Mouse (Mus musculus) stomach, embryonic 15.5 days (tissue): Measurements from ENCODE around the gene Rnf19b. TPM values are rescaled to one million over a fixed set of nuclear protein-coding genes. Genes with fewer than 3 reads are reported as not detected.
A peak's percentile ranks its signal among the peaks of the same experiment; 100 is the strongest.

Experiments used
- ATAC-seq: fragments of 200-750 bp; cut with Nextera tagmentation; 2 replicates; pipeline ENCODE4 v1.8.0; 2017; ENCODE audit warnings: low read depth, moderate number of reproducible peaks, moderate TSS enrichment; ENCODE audit not compliant: insufficient read depth, low FRiP score
- H3K27ac ChIP-seq: fragments of 300-500 bp; sonication (generic); 2 replicates; pipeline ENCODE4 v1.5.1; 2015; ENCODE audit warnings: mild to moderate bottlenecking, inconsistent platforms
- H3K27me3 ChIP-seq: fragments of 300-500 bp; sonication (generic); replicated peaks from 2 replicates; pipeline ENCODE4 v1.6.1; 2015; ENCODE audit warnings: inconsistent platforms
- H3K36me3 ChIP-seq: fragments of 300-500 bp; sonication (generic); 2 replicates; pipeline ENCODE4 v1.6.1; 2015; ENCODE audit warnings: inconsistent platforms
- H3K4me1 ChIP-seq: fragments of 300-500 bp; sonication (generic); 2 replicates; pipeline ENCODE4 v1.6.1; 2015; ENCODE audit warnings: inconsistent platforms
- H3K4me2 ChIP-seq: fragments of 300-500 bp; sonication (generic); 2 replicates; pipeline ENCODE4 v1.6.1; 2015; ENCODE audit warnings: mild to moderate bottlenecking, inconsistent platforms
- H3K4me3 ChIP-seq: fragments of 300-500 bp; sonication (generic); replicated peaks from 2 replicates; pipeline ENCODE4 v1.5.1; 2015; ENCODE audit warnings: inconsistent platforms
- H3K9ac ChIP-seq: fragments of 300-500 bp; sonication (generic); 2 replicates; pipeline ENCODE4 v1.6.1; 2015; ENCODE audit warnings: inconsistent platforms
- H3K9me3 ChIP-seq: fragments of 300-500 bp; sonication (generic); 2 replicates; pipeline ENCODE4 v1.6.1; 2016; ENCODE audit warnings: inconsistent platforms
- WGBS: fragments of 180-500 bp; shearing (Covaris S2); methylation state at CpG from one replicate; pipeline ENCODE4 v1.1.7; 2015; 5-methylcytosine and 5-hydroxymethylcytosine counted together
- polyA plus RNA-seq: library from polyadenylated mRNA; unstranded; fragments of >200 nt; fragmentation: Nextera tagmentation; extraction: Ambion mirVana; gene quantifications from 2 replicates; pipeline ENCODE4 v1.2.1, GENCODE M21; 2015

Gene Rnf19b
- polyA plus RNA-seq, 1 experiment from 2014 or later: 7.6 TPM

DNA sequence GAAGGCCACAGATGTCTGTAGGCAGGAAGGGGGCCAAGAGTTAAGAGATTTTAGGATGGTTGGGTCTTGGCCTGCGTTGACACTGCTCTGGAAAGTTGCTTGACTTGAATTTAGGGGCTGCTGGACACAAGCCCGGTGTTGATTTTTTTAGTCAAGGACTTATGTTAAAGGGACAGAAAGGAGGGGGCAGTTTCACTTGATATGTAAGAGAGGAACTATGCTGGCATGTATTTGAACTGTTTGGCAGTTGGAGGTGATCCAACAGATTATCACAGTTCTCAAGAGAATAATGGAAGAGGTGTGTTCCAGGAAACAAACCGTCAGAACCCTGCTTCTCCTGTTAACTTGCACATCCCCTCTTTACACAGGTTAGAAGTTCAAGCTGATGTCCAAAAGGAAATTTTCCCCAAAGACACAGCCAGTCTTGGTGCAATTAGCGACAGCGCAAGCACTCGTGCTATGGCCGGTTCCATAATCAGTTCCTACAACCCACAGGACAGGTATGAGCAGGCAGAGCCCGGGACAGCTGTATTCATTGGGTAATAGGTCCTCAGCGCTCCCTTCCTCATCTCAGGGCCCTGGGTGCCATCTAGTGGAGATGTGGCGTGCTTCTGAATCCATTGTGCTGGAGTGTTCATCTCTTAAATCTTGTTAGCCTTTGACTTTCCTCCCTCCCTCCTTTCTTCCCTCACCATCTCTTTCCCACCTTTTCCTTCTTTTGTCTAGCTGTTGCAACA lies 24.5 kb downstream of the Rnf19b start:
- Histone ChIP-seq H3K9me3 (no peaks in the 10 kb centered on the region), H3K36me3 (peaks cover 26% of the 10 kb centered on the region), H3K9ac (no peak overlapping the region), H3K27me3 (no peaks in the 10 kb centered on the region), H3K4me1 (no peaks in the 10 kb centered on the region), H3K4me2 (peak overlapping the region; percentile 20; the same call in 1 of the 2 replicates), H3K27ac (peak overlapping the region; percentile 62; the same call in 1 of the 2 replicates), H3K4me3 (no peak overlapping the region)
- 41% methylated on average over 10 of the region's 10 CpGs for WGBS
- peak; percentile 85 for ATAC-seq

DNA sequence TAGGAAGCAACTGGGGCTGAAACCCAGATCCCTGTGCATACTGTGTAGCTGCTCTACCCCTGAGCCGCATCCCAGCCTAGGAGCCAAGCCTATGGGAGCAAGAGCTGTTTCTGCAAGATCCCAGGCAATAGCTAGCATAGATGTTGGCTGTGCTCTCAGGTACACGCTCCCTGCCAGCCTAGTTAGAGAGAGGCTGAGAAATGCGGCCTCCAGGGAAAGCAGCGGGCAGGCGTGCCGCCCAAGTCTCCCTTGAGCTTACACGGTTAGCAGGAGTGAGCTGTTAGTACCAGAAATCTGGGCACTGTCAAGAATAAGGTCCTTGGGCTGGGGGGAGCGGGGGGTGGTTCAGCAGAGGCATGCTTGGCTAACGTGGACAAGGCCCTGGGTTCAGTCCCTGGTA lies 26.8 kb downstream of the Rnf19b start:
- Histone ChIP-seq H3K9ac (no peak overlapping the region), H3K9me3 (no peaks in the 10 kb centered on the region), H3K36me3 (peaks cover 9% of the 10 kb centered on the region; the same call in 1 of the 2 replicates), H3K4me3 (no peak overlapping the region), H3K4me1 (no peaks in the 10 kb centered on the region), H3K27me3 (no peaks in the 10 kb centered on the region), H3K27ac (no peak overlapping the region), H3K4me2 (no peak overlapping the region)
- ATAC-seq: no peak
- WGBS: 89% methylated on average over 9 of the region's 9 CpGs

DNA sequence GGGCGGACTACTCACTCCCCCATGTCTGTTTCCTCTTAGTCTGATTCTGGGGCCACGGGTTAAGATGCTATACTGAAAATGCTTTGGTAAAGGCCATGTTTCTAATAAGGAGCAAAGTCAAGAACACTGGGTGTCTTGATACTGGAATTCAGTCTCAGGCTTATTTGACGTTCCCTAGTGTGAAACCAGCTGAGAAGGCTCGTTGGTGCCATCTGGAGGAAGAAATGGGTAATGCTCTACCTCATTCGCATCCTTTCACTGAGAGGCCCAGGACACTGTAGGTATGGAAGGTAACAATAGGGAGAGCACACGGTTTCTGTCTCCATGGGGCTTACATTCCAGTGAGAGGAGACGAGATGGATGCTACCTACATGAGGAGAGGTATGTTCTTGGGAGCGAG lies 28.0 kb downstream of the Rnf19b start:
- WGBS: 32% methylated on average over 8 of the region's 8 CpGs
- ATAC-seq: no peak

DNA sequence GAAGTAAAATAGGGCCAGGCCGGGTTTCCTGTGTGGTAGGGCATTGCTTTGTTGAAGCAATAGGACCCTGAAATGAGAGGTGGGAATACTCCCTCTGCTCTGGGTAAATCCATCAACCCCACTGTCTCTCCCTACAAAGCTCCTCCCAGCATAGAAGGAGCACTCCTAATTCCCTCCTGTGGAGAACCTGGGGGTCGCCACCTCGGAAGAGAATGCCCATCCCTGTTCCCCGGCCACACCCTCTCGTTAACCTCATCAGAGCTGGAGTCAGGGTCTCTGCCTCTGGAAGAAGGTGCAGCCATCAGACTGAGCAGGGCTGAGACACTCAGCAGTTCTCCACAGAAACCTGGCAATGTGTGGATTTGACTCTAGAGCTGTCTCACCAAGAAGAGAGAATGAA lies 29.8 kb downstream of the Rnf19b start:
- WGBS: 45% methylated on average over 5 of the region's 5 CpGs
- Histone ChIP-seq H3K36me3 (peaks cover 5% of the 10 kb centered on the region; the same call in 1 of the 2 replicates), H3K9ac (no peak overlapping the region), H3K27ac (no peak overlapping the region), H3K9me3 (no peaks in the 10 kb centered on the region), H3K4me3 (no peak overlapping the region), H3K27me3 (no peaks in the 10 kb centered on the region), H3K4me2 (no peak overlapping the region), H3K4me1 (no peaks in the 10 kb centered on the region)
- ATAC-seq: no peak

More for the DNA sequence above, 28.0 kb downstream of the Rnf19b start:
- H3K9me3 ChIP-seq: no peaks in the 10 kb centered on the region
- peaks cover 5% of the 10 kb centered on the region; the same call in 1 of the 2 replicates for H3K36me3 ChIP-seq
- H3K4me1 ChIP-seq: no peaks in the 10 kb centered on the region
- H3K27ac ChIP-seq: no peak overlapping the region
- no peak overlapping the region for H3K4me2 ChIP-seq
- no peaks in the 10 kb centered on the region for H3K27me3 ChIP-seq
- no peak overlapping the region for H3K9ac ChIP-seq
- no peak overlapping the region for H3K4me3 ChIP-seq

DNA sequence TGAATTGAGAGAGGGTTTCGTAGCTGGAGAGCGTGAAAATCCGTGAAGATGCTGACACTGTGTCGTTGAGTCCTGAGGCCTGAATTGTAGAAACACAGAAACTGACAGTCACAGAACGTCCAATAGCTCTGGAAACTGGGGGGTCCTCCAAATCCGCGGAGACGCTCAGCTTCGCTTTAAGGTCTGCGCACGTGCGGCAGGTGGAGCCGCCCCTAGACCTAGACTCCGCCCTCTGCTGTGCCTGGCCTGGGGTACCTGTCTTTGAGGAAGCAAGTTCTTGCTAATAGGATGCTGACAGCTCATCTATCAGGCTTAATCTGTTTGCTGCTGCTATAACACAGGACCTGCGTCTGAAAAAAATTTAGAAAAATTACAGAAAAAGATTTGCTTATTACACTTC lies 37.2 kb downstream of the Rnf19b start:
- 25% methylated on average over 15 of the region's 15 CpGs for WGBS

DNA sequence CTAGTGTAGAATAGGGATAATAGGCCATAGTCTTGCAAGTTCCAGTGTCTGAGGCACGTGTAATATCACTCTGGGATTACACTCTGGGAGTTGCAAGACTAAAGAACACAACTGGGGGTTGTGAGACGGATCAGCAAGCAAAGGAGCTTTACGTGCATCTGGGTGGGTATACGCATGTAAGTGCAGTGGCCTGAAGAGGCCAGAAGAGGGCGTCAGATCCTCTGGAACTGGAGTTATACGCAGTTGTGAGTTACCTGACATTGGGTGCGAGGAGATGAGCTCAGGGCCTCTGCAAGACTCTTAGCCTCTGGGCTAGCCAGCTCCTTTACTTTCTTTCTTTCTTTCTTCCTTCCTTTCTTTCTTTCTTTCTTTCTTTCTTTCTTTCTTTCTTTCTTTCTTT lies 38.9 kb downstream of the Rnf19b start:
- H3K27ac ChIP-seq: no peak overlapping the region
- no peaks in the 10 kb centered on the region for H3K27me3 ChIP-seq
- H3K4me2 ChIP-seq: no peak overlapping the region
- 76% methylated on average over 7 of the region's 7 CpGs for WGBS
- no peak overlapping the region for H3K9ac ChIP-seq
- no peak for ATAC-seq
- no peak overlapping the region for H3K4me3 ChIP-seq
- no peaks in the 10 kb centered on the region for H3K36me3 ChIP-seq
- no peaks in the 10 kb centered on the region for H3K9me3 ChIP-seq
- no peaks in the 10 kb centered on the region for H3K4me1 ChIP-seq

More for the DNA sequence above, 37.2 kb downstream of the Rnf19b start:
- no peaks in the 10 kb centered on the region for H3K36me3 ChIP-seq
- no peaks in the 10 kb centered on the region for H3K4me1 ChIP-seq
- H3K9ac ChIP-seq: no peak overlapping the region
- H3K4me3 ChIP-seq: no peak overlapping the region
- 0 out of 2 replicates have a peak overlapping the region, but pooled peaks have one; percentile 19 for H3K4me2 ChIP-seq
- no peaks in the 10 kb centered on the region for H3K9me3 ChIP-seq
- H3K27ac ChIP-seq: no peak overlapping the region
- H3K27me3 ChIP-seq: no peaks in the 10 kb centered on the region
- no peak for ATAC-seq

DNA sequence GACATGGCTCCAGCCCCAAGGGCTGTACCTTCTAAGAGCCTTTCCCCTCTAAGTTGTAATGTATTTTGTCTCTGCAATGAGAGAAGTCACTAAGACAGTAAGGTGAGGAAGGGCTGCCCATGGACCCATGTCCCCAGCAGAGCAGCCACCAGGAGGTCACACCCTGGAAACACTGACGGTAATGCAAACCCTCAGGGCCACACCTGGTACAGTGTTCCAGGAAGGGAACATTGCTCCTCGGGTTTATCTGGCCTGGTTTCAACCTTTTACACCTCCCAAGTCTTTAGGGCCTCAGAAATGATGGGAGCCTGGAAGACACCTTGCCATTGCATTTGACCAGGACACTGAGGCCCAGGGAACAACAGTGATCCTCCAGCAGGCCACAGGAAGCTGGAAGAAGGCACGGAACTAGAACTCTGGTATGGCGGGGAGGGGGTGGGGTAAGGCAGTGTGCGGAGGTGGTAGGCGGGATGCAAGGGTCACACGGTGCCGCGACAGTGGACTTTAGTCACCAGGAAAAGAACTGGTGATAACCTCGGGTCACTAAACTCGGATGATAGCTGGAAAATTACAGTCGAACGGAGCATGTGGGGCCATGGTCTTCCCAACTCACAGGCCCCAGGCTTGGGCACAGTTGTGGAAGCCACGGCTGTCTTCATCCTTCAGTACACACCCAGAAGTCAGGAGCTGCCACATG lies 44.2 kb downstream of the Rnf19b start:
- 69% methylated on average over 14 of the region's 14 CpGs for WGBS
- peaks cover 3% of the 10 kb centered on the region; the same call in 1 of the 2 replicates for H3K27me3 ChIP-seq
- no peak overlapping the region for H3K9ac ChIP-seq
- 0 out of 2 replicates have a peak, but pooled peaks cover 12% of the 10 kb centered on the region for H3K4me1 ChIP-seq
- H3K4me2 ChIP-seq: no peak overlapping the region
- H3K4me3 ChIP-seq: no peak overlapping the region
- no peaks in the 10 kb centered on the region for H3K36me3 ChIP-seq
- no peaks in the 10 kb centered on the region for H3K9me3 ChIP-seq
- no peak overlapping the region for H3K27ac ChIP-seq
- ATAC-seq: peak; percentile 41; the same call in 1 of the 2 replicates

DNA sequence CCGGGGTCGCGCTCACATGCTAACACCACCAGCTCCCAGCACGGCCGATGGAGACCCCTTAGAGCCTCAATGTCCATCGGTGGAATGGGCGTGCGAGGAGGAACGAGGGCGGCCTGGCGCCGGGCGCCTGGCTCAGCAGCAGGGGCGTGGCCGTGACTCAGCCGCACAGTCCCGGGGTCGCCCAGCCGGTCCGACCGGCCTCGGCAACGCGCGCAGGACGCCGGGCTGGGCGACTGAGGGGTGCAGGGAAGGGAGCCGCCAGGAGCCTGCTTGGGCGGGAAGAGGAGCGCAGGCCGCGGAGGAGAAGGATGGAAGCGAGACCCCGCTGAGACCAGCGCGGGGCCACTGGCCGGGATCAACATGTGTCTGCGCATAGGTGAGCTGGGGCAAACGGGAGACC lies 47.3 kb downstream of the Rnf19b start, which contains the start of gene Tmem54:
Gene Tmem54, plus strand, starts transcription at position 193 of the 400 bp plus-strand sequence.
- WGBS: 2% methylated on average over 40 of the region's 40 CpGs
- Histone ChIP-seq H3K27ac (no peak within 1 kb of the TSS), H3K4me2 (peak within 1 kb of the TSS; percentile 48), H3K4me3 (peak within 1 kb of the TSS; percentile 33), H3K9me3 (no peaks in the 10 kb centered on the region), H3K4me1 (0 out of 2 replicates have a peak, but pooled peaks cover 15% of the 10 kb centered on the region), H3K9ac (no peak within 1 kb of the TSS), H3K36me3 (no peaks in the 10 kb centered on the region), H3K27me3 (peaks cover 3% of the 10 kb centered on the region; the same call in 1 of the 2 replicates)
- ATAC-seq: peak; percentile 75

DNA sequence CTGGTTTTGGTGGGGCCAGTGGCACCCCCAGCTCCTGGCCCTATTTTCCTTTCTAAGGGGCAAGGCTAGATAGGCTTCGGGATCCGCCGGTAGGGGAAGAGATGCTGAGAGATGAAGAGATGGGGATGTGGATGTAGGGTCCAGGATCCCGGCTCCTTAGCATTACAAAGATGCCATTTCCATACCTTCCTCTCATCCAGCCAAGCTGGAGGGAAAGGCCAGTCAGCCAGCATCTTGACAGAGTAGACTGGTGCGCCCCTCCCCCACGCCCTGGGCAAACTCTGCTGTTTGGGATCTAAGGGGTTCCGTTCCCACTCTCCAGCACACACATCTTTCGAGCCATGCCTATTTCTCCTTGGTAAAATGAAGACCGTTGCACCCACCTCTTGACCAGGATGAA lies 48.0 kb downstream of the Rnf19b start:
- H3K27me3 ChIP-seq: peaks cover 3% of the 10 kb centered on the region; the same call in 1 of the 2 replicates
- WGBS: 33% methylated on average over 9 of the region's 9 CpGs
- H3K27ac ChIP-seq: no peak overlapping the region
- H3K9ac ChIP-seq: no peak overlapping the region
- peak overlapping the region; percentile 48 for H3K4me2 ChIP-seq
- H3K4me3 ChIP-seq: peak overlapping the region; percentile 33
- H3K4me1 ChIP-seq: 0 out of 2 replicates have a peak, but pooled peaks cover 15% of the 10 kb centered on the region
- H3K36me3 ChIP-seq: no peaks in the 10 kb centered on the region
- ATAC-seq: no peak
- H3K9me3 ChIP-seq: no peaks in the 10 kb centered on the region

DNA sequence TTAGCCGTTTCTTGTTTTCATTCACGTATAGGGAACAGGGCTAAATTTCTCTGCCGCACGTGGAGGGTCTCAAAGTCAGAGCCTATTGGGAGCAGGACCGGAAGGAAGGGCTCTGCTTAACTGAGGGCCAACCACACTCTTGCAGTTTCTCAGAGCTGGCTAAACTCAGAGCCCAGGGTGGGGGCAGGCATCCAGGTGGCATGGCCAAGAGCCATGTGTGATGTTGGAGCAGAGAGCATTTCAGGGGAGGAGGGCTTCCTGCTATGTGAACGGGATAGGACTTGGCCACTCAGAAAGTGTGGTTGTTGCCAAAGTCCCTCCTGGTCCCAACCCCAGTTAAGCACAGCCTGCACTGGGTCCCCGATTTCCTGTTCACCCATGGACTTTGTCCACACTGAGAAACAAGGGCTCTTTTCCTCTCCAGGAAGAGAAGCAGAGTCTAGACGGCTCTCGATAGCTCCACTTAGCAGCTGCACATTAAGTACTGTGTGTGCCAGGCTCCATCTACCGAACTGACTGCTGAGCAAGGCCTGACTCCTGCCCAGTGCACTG lies 49.4 kb downstream of the Rnf19b start:
- Histone ChIP-seq H3K4me2 (no peak overlapping the region), H3K4me1 (peaks cover 22% of the 10 kb centered on the region), H3K27me3 (peaks cover 3% of the 10 kb centered on the region; the same call in 1 of the 2 replicates), H3K9me3 (no peaks in the 10 kb centered on the region), H3K9ac (no peak overlapping the region), H3K27ac (peak overlapping the region; percentile 16; the same call in 1 of the 2 replicates), H3K36me3 (no peaks in the 10 kb centered on the region), H3K4me3 (no peak overlapping the region)
- ATAC-seq: no peak
- WGBS: 55% methylated on average over 10 of the region's 10 CpGs

DNA sequence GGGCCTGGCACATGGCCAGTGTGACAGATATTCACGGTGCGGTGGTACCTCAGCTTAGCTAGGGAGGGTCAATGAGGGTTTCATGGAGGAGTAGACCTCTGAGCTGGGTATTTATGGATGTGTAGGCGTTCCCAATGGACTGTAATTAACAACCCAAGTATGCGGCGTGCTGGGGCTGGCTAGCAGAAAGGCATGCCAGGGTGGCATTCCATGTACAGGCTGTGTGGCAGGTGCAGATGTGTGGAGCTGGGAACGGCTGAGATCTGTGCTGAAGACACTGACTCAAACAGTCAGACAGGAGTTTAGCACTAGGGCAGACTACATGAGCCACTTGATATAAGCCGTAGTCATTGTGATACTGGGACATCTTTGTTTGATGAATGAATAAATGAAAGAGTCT lies 50.6 kb downstream of the Rnf19b start:
- H3K4me3 ChIP-seq: no peak overlapping the region
- H3K9me3 ChIP-seq: no peaks in the 10 kb centered on the region
- no peak overlapping the region for H3K4me2 ChIP-seq
- H3K4me1 ChIP-seq: peaks cover 33% of the 10 kb centered on the region
- H3K27me3 ChIP-seq: peaks cover 3% of the 10 kb centered on the region; the same call in 1 of the 2 replicates
- ATAC-seq: no peak
- H3K27ac ChIP-seq: no peak overlapping the region
- H3K36me3 ChIP-seq: no peaks in the 10 kb centered on the region
- no peak overlapping the region for H3K9ac ChIP-seq
- WGBS: 81% methylated on average over 7 of the region's 7 CpGs
